Mouse (Mus musculus): ENCODE measurements around the gene Suz12. TPM values are rescaled to one million over a fixed set of nuclear protein-coding genes. Genes with fewer than 3 reads are reported as not detected.

The Suz12 gene
- polyA plus RNA-seq, 1 experiment from 2014 or later: 20.1 TPM

- Histone ChIP-seq H3K27ac (peak overlapping the region; percentile 98), H3K9me3 (no peaks in the 10 kb centered on the region), H3K27me3 (ENCODE audit: insufficient read depth, poor library complexity, severe bottlenecking) (no peaks in the 10 kb centered on the region), H3K4me1 (peaks cover 23% of the 10 kb centered on the region), H3K4me3 (peak overlapping the region; percentile 90; the same call in 1 of the 2 replicates), H3K36me3 (0 out of 2 replicates have a peak, but pooled peaks cover 8% of the 10 kb centered on the region)
- WGBS: 66% methylated on average over 7 of the region's 7 CpGs
- no peak for DNase-seq (ENCODE audit: low spot score)
Measured at GRCm38 (mm10) chr11:80081786-80082319, 88.9 kb downstream of the Suz12 start.

Other genes with a start within 250 kb of the Suz12 start
- 42.0 and 49.5 TPM in 2 replicates for gene Utp6, start 30.7 kb upstream of the Suz12 start, polyA plus RNA-seq (2016; fragmentation: Nextera tagmentation; extraction: Ambion mirVana)
- 48.1 and 57.5 TPM in 2 replicates for gene Crlf3, start 87.9 kb downstream of the Suz12 start, polyA plus RNA-seq (2016; fragmentation: Nextera tagmentation; extraction: Ambion mirVana)
- gene Atad5, start 96.3 kb downstream of the Suz12 start, polyA plus RNA-seq (2016; fragmentation: Nextera tagmentation; extraction: Ambion mirVana): 8.4 and 11.0 TPM in 2 replicates
- 35.4 and 36.6 TPM in 2 replicates for gene Tefm, start 149.1 kb downstream of the Suz12 start, polyA plus RNA-seq (2016; fragmentation: Nextera tagmentation; extraction: Ambion mirVana)
- 0.18 and 0.46 TPM in 2 replicates for gene Adap2, start 161.0 kb downstream of the Suz12 start, polyA plus RNA-seq (2016; fragmentation: Nextera tagmentation; extraction: Ambion mirVana)
- gene Rnf135, start 190.7 kb downstream of the Suz12 start, polyA plus RNA-seq (2016; fragmentation: Nextera tagmentation; extraction: Ambion mirVana): 8.8 and 9.4 TPM in 2 replicates
- gene Rhot1, start 215.9 kb downstream of the Suz12 start, polyA plus RNA-seq (2016; fragmentation: Nextera tagmentation; extraction: Ambion mirVana): 57.0 and 63.2 TPM in 2 replicates